ENCODE assay signal across 8 mouse cellular contexts in genomic region chr17:24650070-24650616, GRCm38 (mm10). TPM values are rescaled to one million over a fixed set of nuclear protein-coding genes. Genes with fewer than 3 reads are reported as not detected.
DNase-seq lines count a peak whose midpoint lies in the region; ATAC-seq and TF ChIP-seq lines count a peak whose summit lies in the region.

Slc9a3r2 (minus strand) TSS chr17:24650327.

- 0 out of 2 replicates have a peak, but pooled peaks have one; percentile 31 for TF ChIP-seq POLR2A in small intestine, adult 2 months (IDR thresholded peaks at IDR 0.05; ENCODE audit: low read depth, low read length)

- under 1% methylated on average over 18 of the region's 41 CpGs for WGBS in embryonic facial prominence, embryonic 14.5 days
- WGBS in heart, embryonic 15.5 days = 1% methylated on average over 30 of the region's 41 CpGs
- WGBS in lung, embryonic 16.5 days = under 1% methylated on average over 25 of the region's 41 CpGs
- 1% methylated on average over 41 of the region's 41 CpGs for WGBS in small intestine, adult 2 months

- H3K4me1 ChIP-seq in G1E (ENCODE audit: insufficient read depth, low read depth, low read length) = peaks cover 10% of the 10 kb centered on the region
- peaks cover 17% of the 10 kb centered on the region for H3K4me1 ChIP-seq in embryonic facial prominence, embryonic 14.5 days (ENCODE audit: control insufficient read depth, insufficient read depth, low read length)
- peaks cover 42% of the 10 kb centered on the region for H3K4me1 ChIP-seq in heart, embryonic 15.5 days (replicated peaks)
- H3K4me1 ChIP-seq in lung, embryonic 16.5 days (replicated peaks; ENCODE audit: control insufficient read depth, insufficient read depth, low read length) = peaks cover 33% of the 10 kb centered on the region
- peaks cover 8% of the 10 kb centered on the region; the same call in 1 of the 2 replicates for H3K4me1 ChIP-seq in small intestine, adult 2 months (ENCODE audit: control insufficient read depth, insufficient read depth, insufficient read length, low read length)

- H3K9me3 ChIP-seq in G1E (replicated peaks) = no peaks in the 10 kb centered on the region
- no peaks in the 10 kb centered on the region for H3K9me3 ChIP-seq in embryonic facial prominence, embryonic 14.5 days (ENCODE audit: control insufficient read depth, low read length)
- no peaks in the 10 kb centered on the region for H3K9me3 ChIP-seq in heart, embryonic 15.5 days (replicated peaks)
- H3K9me3 ChIP-seq in lung, embryonic 16.5 days (ENCODE audit: control insufficient read depth, low read length) = no peaks in the 10 kb centered on the region

- TF ChIP-seq CTCF in G1E (IDR thresholded peaks at IDR 0.05; ENCODE audit: low read depth, low read length) = no peak
- no peak for TF ChIP-seq CTCF in small intestine, adult 2 months (IDR thresholded peaks at IDR 0.05; ENCODE audit: extremely low read depth, insufficient read length, insufficient replicate concordance, low read depth, low read length)

- no peak for DNase-seq in G1E (ENCODE audit: low spot score)
- peak; percentile 82 for DNase-seq in adrenal gland, postnatal 10 days
- peak; percentile 71 for DNase-seq in embryonic facial prominence, embryonic 14.5 days (ENCODE audit: low spot score)
- peak; percentile 80 to 88 for DNase-seq in kidney, postnatal 4 days
- no peak for DNase-seq in spleen, postnatal 36 days (ENCODE audit: low spot score in 2 of 2)

- peak within 1 kb of the TSS; percentile 55 for H3K27ac ChIP-seq in embryonic facial prominence, embryonic 14.5 days (replicated peaks; ENCODE audit: low read depth, low read length)
- H3K27ac ChIP-seq in heart, embryonic 15.5 days = peak within 1 kb of the TSS; percentile 70
- peak within 1 kb of the TSS; percentile 67 for H3K27ac ChIP-seq in lung, embryonic 16.5 days (ENCODE audit: low read length)
- peak within 1 kb of the TSS; percentile 61; the same call in 1 of the 2 replicates for H3K27ac ChIP-seq in small intestine, adult 2 months (ENCODE audit: insufficient read depth, low read depth, low read length)

- H3K36me3 ChIP-seq in G1E (replicated peaks) = no peaks in the 10 kb centered on the region
- H3K36me3 ChIP-seq in embryonic facial prominence, embryonic 14.5 days (ENCODE audit: control insufficient read depth, insufficient read depth, low read length) = 0 out of 2 replicates have a peak, but pooled peaks cover 5% of the 10 kb centered on the region
- no peaks in the 10 kb centered on the region for H3K36me3 ChIP-seq in heart, embryonic 15.5 days
- no peaks in the 10 kb centered on the region for H3K36me3 ChIP-seq in lung, embryonic 16.5 days (ENCODE audit: control insufficient read depth, insufficient read depth, low read length)
- H3K36me3 ChIP-seq in small intestine, adult 2 months (ENCODE audit: control insufficient read depth, insufficient read depth, low read length) = no peaks in the 10 kb centered on the region

- H3K27me3 ChIP-seq in G1E (ENCODE audit: insufficient read depth, low read length) = peaks cover 80% of the 10 kb centered on the region
- H3K27me3 ChIP-seq in embryonic facial prominence, embryonic 14.5 days (replicated peaks; ENCODE audit: control insufficient read depth, insufficient read depth, low read length) = no peaks in the 10 kb centered on the region
- H3K27me3 ChIP-seq in heart, embryonic 15.5 days = peaks cover 13% of the 10 kb centered on the region; the same call in 1 of the 2 replicates
- H3K27me3 ChIP-seq in lung, embryonic 16.5 days (ENCODE audit: control insufficient read depth, insufficient read depth, low read depth, low read length) = no peaks in the 10 kb centered on the region
- peaks cover 11% of the 10 kb centered on the region for H3K27me3 ChIP-seq in small intestine, adult 2 months (ENCODE audit: control insufficient read depth, insufficient read depth, low read length)

- H3K4me3 ChIP-seq in G1E (ENCODE audit: low read depth, low read length) = peak within 1 kb of the TSS; percentile 63; the same call in 1 of the 2 replicates
- peak within 1 kb of the TSS; percentile 87 for H3K4me3 ChIP-seq in embryonic facial prominence, embryonic 14.5 days (ENCODE audit: low read depth, low read length)
- peak within 1 kb of the TSS; percentile 73 for H3K4me3 ChIP-seq in heart, embryonic 15.5 days
- peak within 1 kb of the TSS; percentile 86 for H3K4me3 ChIP-seq in lung, embryonic 16.5 days (ENCODE audit: low read length)
- H3K4me3 ChIP-seq in small intestine, adult 2 months (ENCODE audit: low read depth, low read length) = peak within 1 kb of the TSS; percentile 94

- peak within 1 kb of the TSS; percentile 97 for H3K4me2 ChIP-seq in embryonic facial prominence, embryonic 14.5 days (ENCODE audit: low read depth, low read length)
- H3K4me2 ChIP-seq in heart, embryonic 15.5 days = peak within 1 kb of the TSS; percentile 96
- H3K4me2 ChIP-seq in lung, embryonic 16.5 days (ENCODE audit: low read depth, low read length) = peak within 1 kb of the TSS; percentile 83

- peak within 1 kb of the TSS; percentile 87 for H3K9ac ChIP-seq in embryonic facial prominence, embryonic 14.5 days (ENCODE audit: low read depth, low read length)
- H3K9ac ChIP-seq in heart, embryonic 15.5 days = peak within 1 kb of the TSS; percentile 76
- H3K9ac ChIP-seq in lung, embryonic 16.5 days (ENCODE audit: low read length) = peak within 1 kb of the TSS; percentile 93

- no peak for ATAC-seq in G1E (ENCODE audit: extremely low read depth, insufficient number of reproducible peaks, low FRiP score, poor library complexity, severe bottlenecking)
- peak; percentile 90 for ATAC-seq in embryonic facial prominence, embryonic 14.5 days (ENCODE audit: low read depth)
- ATAC-seq in heart, embryonic 15.5 days (replicated peaks; ENCODE audit: insufficient number of reproducible peaks, insufficient read depth, low FRiP score, low read depth) = peak; percentile 72
- peak; percentile 83 for ATAC-seq in lung, embryonic 16.5 days (ENCODE audit: low read depth)

RNA-seq across cellular contexts. Expression of gene Slc9a3r2, which starts in this region (rescaled TPM):
- total RNA-seq in G1E (2014; fragmentation: Nextera tagmentation) (not detected in 2 replicates), G1E (2017) (0.16 TPM in 1 of 2 replicates, not detected in the other)
- polyA plus RNA-seq in G1E (2012) = 0.03 and 0.07 TPM in 2 replicates
- 10 to 100 TPM; 66.9 to 72.8 TPM for total RNA-seq in adrenal gland, postnatal 10 days (2021)
- 56.7 and 57.7 TPM in 2 replicates for polyA plus RNA-seq in embryonic facial prominence, embryonic 14.5 days (2014; fragmentation: Nextera tagmentation; extraction: Ambion mirVana)
- polyA plus RNA-seq in heart, embryonic 15.5 days (2015; fragmentation: Nextera tagmentation; extraction: Ambion mirVana) = 55.5 and 61.4 TPM in 2 replicates
- polyA plus RNA-seq in lung, embryonic 16.5 days (2015; fragmentation: Nextera tagmentation; extraction: Ambion mirVana) = 95.5 and 98.1 TPM in 2 replicates
- polyA plus RNA-seq in small intestine, adult 2 months (2012; rRNA removed) = 35.6 and 44.9 TPM in 2 replicates

Comparison
In these comparisons a context has a peak if more than half of its experiments do, and no peak if none do; other contexts are left out.
1. RNA of gene Slc9a3r2 (total RNA-seq): 66.9 to 72.8 TPM in adrenal gland, postnatal 10 days; 0.16 TPM in G1E; every median in the first group is over 10 times any median in the second.
2. RNA of gene Slc9a3r2 (polyA plus RNA-seq): 95.5 to 98.1 TPM in lung, embryonic 16.5 days, 56.7 to 57.7 TPM in embryonic facial prominence, embryonic 14.5 days, 55.5 to 61.4 TPM in heart, embryonic 15.5 days and 35.6 to 44.9 TPM in small intestine, adult 2 months; 0.03 to 0.07 TPM in G1E; every median in the first group is over 10 times any median in the second.
3. DNase-seq: peak in adrenal gland, postnatal 10 days (single experiment), embryonic facial prominence, embryonic 14.5 days (single experiment) and kidney, postnatal 4 days (2 of 2); none in G1E (single experiment) and spleen, postnatal 36 days (0 of 2).
4. Peak in every context shown above with its lines, with median percentiles within 50 percentile points of each other: H3K4me3 ChIP-seq, H3K27ac ChIP-seq, H3K4me2 ChIP-seq and H3K9ac ChIP-seq.